Mouse (Mus musculus): Measurements from ENCODE around the gene Polr3gl.

Gene Polr3gl

DNA sequence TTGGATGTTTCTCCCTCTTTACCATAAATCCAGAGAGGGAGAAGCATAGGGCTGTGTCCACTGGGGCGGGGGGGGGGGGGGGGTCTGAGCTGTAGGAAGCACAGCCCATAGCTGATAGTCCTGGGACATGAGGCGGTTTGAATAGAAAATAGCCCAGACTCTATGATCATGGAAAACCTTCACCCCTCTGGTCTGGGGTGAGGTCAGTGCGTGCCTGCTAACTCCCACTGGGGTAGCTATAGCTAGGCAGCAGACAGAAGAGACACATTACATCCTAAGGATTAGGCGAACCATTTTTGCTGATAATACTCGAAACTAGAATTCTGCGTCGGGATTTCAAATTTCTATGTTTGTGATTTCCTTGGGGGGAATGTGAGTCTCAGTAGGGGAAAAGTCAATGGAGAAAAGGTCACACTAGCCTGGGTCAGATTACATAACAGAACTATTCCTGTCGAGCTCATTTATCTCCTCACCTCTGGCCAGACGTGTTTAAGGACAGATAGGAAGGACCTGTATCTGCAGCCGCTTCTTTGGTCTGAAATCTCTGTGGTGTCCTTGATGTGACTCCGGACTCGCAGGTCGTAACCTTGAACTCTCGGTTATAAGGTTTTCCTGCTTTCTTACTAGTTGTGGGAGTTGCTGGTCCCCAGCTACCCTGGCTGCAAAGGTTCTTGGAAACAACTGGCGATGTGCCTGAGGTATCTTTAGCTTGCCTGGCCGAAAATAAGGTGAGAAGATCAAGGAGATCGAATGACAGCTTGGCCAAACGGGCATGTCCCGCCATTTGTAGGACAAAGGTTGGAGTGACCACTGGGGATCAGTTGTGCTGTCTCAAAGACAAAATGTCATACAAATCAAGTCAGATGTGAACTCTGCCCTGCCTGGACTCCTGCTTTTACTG, 20.1 kb downstream of the Polr3gl start:
- in situ Hi-C loops (cut with MboI, MseI) = no loop called here

DNA sequence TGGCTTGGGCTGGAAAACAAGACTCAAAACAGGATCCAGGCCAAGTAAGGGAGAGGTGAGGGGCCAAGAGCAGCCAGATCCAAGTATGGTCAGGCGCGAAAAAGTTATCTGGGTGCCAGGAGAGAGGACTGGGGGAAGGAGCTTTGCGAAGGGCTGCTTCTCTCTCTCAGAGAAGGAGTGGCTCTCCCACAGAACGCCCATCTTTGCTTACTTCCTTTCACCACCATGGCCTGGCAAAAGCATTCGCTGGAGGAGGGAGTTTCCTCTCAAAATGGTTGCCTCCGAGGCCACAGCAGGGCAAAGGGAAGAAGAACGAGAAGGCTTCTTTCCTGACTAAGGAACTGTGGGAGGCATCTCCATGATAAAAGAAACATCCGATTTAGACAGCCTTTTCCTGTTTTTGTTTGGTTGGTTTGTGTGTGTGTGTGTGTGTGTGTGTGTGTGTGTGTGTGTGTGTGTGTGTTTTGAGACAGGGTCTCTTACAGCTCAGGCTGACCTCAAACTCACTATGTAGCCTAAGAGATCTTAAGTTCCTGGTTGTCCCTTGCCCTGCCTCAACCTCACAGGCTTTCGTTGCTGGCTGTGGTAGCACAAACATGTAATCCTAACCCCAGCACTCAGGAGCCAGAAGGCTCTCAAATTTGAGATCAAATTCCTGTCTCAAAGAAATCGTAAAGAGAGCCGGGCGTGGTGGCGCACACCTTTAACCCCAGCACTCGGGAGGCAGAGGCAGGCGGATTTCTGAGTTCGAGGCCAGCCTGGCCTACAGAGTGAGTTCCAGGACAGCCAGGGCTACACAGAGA, 21.9 kb downstream of the Polr3gl start:
- in situ Hi-C loops (cut with MboI, MseI) = no loop called here

DNA sequence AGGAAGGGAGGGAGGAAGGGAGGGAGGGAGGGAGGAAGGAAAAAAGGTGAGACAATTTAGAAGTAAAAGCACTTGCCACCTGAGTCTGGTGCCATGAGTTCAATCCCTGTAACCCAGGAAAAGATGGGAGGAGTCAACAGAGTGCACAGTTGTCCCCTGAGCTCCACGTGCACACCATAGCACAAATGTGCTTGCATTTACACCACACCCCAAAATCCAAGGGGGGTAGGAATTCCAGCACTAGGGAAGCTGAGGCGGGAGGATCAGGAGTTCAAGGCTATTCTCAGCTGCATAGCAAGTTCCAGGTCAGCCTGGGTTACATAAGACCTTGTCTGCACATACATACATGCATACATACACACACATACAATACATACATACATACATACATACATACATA, 22.6 kb downstream of the Polr3gl start:
- in situ Hi-C loops (cut with MboI, MseI) = no loop called here

DNA sequence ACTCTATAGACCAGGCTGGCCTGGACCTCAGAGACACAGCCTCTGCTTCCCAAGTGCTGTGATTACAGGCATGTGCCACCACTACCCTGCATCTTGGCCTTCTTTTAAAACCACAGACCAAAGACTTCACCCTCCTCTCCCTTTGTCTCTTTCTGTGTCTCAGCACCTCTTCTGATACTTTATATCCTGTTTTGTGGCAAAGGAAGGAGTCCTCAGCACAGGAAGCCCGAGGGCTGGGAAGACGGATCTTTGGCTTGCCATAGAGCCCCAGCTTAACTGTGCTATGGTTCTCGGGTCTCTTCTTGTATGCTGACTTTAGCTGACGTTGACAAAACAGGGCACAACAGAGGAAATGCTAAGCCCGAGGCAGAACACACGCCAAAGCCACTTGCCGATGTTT, 23.3 kb downstream of the Polr3gl start:
- in situ Hi-C loops (cut with MboI, MseI) = no loop called here

DNA sequence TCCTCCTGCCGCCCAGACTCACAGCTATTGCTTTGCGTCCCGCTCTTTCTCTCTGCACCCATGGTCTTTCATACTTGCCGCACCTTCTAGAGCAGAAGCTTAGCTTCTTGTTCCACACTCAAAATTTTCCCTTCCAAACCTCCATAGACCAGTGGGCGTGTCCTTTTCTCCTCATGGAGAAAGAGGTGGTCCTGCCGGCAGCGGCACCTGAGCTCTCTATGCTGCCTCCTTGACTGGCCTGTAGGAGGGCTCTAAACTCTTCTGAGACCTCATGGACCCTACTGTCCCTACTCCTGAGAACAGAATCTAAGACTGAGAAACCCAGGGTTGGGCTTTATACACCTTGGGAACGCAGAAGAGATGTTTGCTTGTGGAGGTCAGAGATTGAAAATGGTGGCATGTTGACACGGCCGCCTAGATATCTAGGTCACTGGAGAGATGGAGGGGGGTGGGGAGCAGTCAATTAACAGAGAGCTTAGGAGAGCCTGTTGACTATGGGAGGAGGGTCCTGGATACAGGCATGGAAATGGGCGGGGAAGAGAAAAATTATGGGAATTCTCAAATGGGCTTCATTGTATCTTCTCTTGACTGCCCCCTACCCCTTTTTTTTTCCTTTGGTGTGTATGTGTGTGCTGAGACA, 23.9 kb downstream of the Polr3gl start:
- in situ Hi-C loops (cut with MboI, MseI) = no loop called here

DNA sequence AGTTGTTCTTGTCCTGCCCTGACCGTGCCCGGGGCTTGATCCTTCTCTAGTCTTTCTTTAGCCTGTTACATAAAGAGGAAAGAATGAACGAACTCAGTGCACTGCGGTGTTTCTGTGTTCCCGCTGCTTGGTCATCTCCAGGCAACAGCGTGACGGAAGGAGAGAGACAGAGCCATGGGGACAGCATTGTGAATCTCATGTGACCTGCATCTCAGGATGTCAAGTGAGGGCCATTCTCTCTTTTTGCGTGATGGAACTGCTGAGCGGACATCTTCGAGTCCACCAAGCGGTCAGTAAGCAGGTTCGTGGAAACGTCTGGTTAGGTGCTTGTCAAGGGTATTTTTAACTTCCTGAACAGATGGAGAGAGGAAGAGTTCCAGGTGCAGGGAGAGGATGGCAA, 24.5 kb downstream of the Polr3gl start:
- in situ Hi-C loops (cut with MboI, MseI) = no loop called here

DNA sequence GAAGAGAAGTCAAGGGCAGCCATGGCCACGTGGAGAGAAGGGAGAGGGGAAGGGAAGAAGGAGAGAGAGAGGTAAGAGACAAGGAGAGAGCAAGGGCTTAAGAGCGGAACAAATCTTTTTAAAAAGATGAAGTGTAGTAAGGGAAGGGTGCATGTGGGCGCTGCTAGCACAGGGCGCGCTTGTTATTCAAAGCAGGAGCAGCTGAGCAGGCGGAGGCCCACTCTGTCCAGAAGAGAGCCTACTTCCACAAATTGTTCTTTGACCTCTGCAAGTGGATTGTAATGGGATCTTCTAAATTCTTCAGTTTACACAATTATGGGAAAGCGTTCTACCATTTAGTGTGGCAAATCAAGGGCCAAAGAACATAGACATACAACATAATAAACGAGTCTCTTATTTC, 25.4 kb downstream of the Polr3gl start:
- in situ Hi-C loops (cut with MboI, MseI) = no loop called here

DNA sequence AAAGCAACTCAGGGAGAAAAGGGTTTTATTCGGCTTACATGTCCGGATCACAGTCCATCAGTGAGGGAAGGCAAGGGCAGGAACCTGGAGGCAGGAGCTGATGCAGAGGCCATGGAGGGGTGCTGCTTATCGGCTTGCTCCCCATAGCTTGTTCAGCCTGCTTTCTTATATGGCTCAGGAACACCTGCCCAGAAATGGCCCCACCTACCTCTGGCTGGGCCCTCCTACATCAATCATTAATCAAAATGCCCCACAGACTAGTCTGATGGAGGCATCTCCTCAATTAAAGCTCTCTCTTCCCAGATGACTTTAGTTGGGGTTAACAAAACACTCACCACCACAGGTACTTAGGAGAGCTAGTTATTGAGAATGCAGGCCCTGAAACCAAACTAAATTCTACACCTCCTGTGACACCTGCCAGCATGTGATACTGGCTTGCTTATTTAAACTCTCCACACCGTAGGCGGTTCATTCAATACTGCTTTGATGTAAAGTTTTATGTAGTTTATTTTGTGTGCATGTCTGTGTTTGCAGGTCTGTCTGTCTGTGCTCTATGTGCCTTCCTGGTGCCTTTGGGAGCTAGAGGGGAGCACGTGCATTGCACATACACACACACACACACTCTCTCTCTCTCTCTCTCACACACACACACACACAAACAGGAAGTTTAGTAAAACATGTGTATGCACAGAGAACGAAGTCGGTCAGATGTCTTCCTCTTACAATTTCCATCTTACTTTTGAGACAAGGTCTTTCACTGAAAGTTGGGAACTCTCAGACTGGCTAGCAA, 27.1 kb downstream of the Polr3gl start:
- in situ Hi-C loops (cut with MboI, MseI) = no loop called here

DNA sequence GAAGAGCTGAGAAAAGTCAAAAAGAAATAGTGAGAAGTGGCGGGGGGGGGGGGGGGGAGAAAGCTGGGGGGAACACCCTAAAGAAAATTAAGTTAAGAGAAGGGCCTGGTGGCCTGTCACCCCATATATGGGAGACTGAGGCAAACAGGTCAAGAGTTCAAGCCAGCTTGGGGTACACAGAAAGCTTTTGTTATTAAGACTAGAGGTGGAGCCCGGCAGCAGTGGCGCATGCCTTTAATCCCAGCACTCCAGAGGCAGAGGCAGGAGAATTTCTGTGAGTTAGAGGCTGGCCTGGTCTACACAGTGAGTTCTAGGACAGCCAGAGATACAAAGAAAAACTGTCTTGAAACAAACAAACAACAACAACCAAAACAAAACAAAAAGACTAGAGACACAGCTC, 28.9 kb downstream of the Polr3gl start:
- in situ Hi-C loops (cut with MboI, MseI) = no loop called here

DNA sequence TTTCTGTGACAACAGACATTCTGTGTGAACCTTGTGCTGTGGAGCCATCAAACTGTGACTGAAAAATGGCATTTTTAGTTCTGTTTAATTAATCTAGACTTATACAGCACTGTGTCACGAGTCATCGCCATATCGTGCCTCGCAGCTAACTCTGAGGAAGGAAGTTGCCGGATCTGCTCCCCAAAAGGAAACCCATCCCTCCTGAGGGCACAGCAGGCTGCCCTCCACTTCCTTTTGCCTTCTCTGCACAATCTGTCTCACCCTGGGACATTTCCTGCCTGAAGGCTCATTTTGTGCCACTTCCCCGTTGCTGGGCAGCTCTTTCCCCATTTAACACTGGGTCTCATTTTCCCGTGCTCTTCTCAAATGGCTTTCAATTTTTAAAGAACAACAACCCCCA, 29.3 kb downstream of the Polr3gl start:
- in situ Hi-C loops (cut with MboI, MseI) = no loop called here

DNA sequence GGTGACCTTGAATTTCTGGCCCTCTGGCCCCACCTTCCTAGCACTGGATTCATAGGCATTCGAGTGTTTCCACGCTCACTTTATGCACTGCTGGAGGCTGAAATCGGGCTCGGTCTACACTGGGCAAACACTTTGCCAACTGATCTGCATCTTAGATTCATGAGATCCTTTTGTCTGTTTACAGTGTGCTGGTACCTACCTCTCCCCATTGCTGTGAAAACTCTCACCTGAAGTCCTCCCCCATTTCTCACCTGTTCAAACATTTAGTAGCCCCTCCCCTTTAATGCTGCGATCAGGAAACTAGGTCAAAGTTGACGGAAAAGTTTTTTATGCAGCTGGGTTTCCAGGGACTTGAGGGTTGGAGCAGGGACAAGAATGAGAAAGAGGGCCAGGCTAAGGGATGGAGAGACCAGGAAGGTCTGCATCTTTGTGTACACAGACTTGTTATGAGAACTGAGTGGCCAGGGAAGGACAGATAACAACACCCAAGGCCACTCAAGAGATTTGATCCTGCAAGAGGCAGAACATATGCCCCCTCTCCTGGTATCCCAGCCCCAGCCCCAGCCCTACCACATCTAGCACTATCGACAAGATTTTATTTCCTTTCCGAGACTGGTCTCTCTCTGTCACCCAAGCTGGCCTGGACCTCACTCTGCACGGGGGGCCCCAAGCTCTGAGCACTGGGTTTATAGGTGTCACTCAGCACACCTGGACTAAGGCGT, 29.9 kb downstream of the Polr3gl start:
- in situ Hi-C loops (cut with MboI, MseI) = no loop called here

DNA sequence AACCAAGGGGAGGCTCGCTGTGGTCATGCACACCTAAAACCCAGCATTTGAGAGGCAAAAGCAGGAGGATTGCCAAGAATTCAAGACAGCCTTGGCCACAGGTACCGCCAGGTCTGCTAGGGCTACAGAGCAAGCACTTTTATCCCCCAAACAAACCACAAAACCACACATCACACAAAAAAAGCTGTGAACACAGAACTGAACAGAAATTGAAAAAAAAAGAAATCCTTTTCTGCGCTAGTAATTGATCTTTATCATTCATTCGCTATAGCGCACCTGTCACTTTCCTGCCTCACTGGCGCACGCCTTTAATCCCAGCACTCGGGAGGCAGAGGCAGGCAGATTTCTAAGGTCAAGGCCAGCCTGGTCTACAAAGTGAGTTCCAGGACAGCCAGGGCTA, 30.7 kb downstream of the Polr3gl start:
- in situ Hi-C loops (cut with MboI, MseI) = no loop called here

DNA sequence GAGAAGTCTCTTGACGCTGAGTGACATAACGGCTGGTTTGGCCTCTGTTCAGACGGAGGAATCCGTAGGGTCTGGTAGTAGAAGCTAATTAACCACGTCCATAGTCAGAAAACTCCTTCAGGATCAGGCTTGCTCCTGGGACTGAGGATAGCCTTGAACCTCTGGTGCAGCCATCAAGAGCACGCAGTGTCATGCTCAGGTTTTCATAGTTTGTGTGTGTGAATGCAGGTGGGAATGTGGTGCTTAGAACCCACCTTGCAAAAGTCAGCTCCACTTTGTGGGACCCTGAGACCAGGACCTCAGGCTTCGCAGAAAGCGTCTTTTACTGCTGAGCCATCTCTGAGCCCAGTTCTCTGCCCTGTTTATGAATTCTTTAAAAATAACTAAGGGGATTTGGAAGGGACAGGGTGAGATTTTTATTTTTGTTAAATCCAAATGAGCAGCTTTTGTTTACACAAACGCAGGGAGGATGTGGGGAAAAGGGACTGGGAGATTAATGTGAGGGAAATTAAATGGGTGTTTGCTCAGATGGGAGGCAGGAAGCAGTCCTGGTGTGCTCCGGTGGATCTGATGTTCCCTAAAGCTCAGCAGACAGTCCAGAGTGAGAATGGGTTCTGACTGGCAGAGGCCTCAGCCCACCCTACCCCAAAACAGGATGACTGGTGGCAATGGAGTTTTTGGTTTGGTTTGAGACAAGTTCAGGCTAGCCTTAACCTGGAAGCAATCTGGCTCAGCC, 31.9 kb downstream of the Polr3gl start:
- in situ Hi-C loops (cut with MboI, MseI) = no loop called here

DNA sequence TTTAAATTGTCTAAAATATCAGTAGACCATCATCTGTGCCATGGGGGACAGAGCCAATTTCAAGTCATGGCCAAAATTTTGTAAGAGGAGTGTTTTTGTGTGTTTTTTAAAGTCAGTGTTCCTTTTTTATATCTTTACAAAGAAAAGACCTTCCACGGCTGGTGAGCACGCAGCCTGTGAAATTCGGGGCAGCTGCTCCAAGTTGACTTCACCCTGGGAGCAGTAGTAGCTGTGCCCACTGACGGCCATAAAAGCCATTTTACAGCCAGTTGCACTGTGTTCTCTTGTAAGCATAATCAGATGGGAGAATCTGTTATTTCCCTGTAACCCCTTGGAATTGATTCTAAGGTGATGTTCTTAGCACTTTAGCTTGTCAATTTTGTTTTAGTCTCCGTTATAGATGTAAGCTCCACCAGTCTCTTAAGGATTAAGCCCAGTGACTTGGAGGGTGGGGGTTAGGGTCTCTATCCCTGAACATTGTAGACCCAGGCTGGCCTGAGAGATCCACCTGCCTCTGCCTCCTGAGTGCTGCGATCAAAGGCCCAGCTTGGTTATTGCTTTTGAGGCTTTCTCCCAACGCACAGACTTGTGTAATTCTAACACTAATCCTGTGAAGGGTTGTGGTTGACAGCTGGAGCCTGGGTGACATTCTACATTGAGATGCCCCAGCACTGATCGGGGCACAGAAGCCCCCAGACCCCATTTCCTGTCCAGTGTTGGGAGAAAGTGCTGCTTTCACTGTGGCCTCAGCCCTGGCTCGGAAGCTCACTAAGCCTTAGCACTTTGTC, 32.9 kb downstream of the Polr3gl start:
- in situ Hi-C loops (cut with MboI, MseI) = no loop called here

DNA sequence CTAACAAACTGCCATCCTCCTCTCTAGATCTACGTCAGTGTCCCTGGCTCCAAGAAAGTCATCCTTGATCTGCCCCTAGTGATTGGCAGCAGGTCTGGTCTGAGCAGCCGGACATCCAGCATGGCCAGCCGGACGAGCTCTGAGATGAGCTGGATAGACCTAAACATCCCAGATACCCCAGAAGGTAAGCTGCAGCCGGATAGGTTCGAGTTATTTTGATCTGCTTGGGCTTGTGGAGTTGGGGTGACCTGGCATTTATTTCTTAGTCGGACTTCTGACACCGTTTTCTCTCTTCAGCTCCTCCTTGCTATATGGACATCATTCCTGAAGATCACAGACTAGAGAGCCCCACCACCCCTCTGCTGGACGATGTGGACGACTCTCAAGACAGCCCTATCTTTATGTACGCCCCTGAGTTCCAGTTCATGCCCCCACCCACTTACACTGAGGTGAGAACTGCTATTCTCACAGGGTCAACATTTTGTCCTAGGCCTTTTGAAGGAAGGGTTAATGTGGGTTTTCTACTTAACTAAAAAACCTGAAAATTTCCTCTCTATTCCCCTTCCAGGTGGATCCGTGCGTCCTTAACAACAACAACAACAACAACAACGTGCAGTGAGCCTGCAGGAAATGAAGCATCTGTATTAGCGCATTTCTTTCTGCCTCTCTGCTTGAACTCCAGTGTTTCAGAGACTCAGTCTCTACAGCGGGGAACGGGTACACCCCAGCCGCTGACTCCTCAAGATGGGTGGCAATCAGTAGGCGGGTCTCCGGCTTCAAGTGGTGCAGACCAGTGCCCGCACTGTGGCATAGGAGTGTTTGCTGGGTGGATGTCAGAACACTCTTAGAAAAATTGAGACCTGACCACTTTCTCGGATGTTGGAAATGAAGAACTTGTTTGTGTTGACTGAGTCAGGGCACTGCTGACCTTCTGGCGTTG, 33.8 kb downstream of the Polr3gl start:
- in situ Hi-C loops (cut with MboI, MseI) = no loop called here

DNA sequence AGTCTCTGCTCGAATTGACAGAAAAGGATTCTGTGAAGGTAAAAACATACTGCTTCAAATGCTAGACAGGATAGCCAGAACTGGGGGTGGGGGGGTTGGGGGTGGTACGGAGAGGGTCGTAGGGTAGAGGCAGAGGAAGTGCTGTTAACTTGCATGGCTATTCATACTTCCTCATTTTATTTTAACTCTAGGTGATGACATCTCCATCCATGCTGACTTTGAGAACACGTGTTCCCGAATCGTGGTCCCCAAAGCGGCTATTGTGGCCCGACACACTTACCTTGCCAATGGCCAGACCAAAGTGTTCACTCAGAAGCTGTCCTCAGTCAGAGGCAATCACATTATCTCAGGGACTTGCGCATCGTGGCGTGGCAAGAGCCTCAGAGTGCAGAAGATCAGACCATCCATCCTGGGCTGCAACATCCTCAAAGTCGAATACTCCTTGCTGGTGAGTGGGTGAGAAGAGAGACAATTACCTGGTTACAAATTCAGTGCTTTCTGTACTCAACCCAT, 34.5 kb downstream of the Polr3gl start:
- in situ Hi-C loops (cut with MboI, MseI) = no loop called here

DNA sequence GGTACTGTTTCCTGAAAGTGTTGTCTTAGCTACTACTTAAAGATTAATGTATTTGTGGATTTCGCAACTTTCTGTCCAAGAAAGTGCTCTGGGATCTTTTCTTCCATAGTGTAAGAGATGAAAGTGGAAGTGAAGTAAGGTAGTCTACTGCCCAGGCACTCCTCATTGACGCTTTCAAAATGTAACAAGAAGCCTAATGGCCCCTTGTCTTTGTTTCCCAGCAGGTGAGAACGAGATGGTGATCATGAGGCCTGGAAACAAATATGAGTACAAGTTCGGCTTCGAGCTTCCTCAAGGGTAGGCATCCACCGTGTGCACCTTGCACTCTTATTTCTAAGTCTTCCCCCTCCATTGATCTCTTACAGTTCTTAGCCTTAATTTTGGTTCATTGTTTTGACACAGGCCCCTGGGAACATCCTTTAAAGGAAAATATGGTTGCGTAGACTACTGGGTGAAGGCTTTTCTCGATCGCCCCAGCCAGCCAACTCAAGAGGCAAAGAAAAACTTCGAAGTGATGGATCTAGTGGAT, 35.2 kb downstream of the Polr3gl start:
- in situ Hi-C loops (cut with MboI, MseI) = no loop called here

DNA sequence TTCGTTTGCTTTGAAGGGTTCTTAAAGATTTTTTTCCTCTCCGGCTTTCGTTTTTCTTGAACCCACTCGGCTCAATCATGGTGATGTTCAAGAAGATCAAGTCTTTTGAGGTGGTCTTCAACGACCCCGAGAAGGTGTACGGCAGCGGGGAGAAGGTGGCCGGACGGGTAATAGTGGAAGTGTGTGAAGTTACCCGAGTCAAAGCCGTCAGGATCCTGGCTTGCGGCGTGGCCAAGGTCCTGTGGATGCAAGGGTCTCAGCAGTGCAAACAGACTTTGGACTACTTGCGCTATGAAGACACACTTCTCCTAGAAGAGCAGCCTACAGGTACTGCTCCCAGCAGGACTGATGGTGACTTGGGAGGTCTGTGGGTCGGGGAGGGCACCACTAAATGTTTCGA, 35.8 kb downstream of the Polr3gl start:
- in situ Hi-C loops (cut with MboI, MseI) = no loop called here
